Mouse (Mus musculus) kidney, embryonic 16.5 days (tissue): Measurements from ENCODE around the gene Gm42791. TPM values are rescaled to one million over a fixed set of nuclear protein-coding genes. Genes with fewer than 3 reads are reported as not detected.

Experiments
- ATAC-seq: fragments of 200-750 bp; cut with Nextera tagmentation; 2 replicates; pipeline ENCODE4 v1.8.0; 2017; ENCODE audit warnings: moderate TSS enrichment; ENCODE audit not compliant: low FRiP score, low TSS enrichment
- H3K27ac ChIP-seq: fragments of 300-500 bp; sonication (generic); 2 replicates; pipeline ENCODE4 v1.5.1; 2014; ENCODE audit warnings: low read length
- H3K27me3 ChIP-seq: fragments of 300-500 bp; sonication (generic); 2 replicates; pipeline ENCODE4 v1.6.1; 2014; ENCODE audit warnings: low read length, control low read depth, mixed read lengths; ENCODE audit not compliant: insufficient read depth
- H3K36me3 ChIP-seq: fragments of 300-500 bp; sonication (generic); 2 replicates; pipeline ENCODE4 v1.6.1; 2014; ENCODE audit warnings: low read length, control low read depth, mixed read lengths; ENCODE audit not compliant: insufficient read depth
- H3K4me1 ChIP-seq: fragments of 300-500 bp; sonication (generic); 2 replicates; pipeline ENCODE4 v1.6.1; 2014; ENCODE audit warnings: low read length, control low read depth, mixed read lengths; ENCODE audit not compliant: insufficient read depth
- H3K4me2 ChIP-seq: fragments of 300-500 bp; sonication (generic); replicated peaks from 2 replicates; pipeline ENCODE4 v1.6.1; 2014; ENCODE audit warnings: low read depth, low read length
- H3K4me3 ChIP-seq: fragments of 300-500 bp; sonication (generic); 2 replicates; pipeline ENCODE4 v1.5.1; 2014; ENCODE audit warnings: mild to moderate bottlenecking, low read length
- H3K9ac ChIP-seq: fragments of 300-500 bp; sonication (generic); replicated peaks from 2 replicates; pipeline ENCODE4 v1.6.1; 2014; ENCODE audit warnings: low read length
- H3K9me3 ChIP-seq: fragments of 300-500 bp; sonication (generic); 2 replicates; pipeline ENCODE4 v1.6.1; 2016; ENCODE audit warnings: low read length, control low read depth
- WGBS: fragments of 180-500 bp; shearing (Covaris S2); extraction: QIAGEN DNeasy Blood & Tissue Kit; methylation state at CpG from one replicate; pipeline ENCODE4 v1.1.7; 2014; 5-methylcytosine and 5-hydroxymethylcytosine counted together
- polyA plus RNA-seq: library from polyadenylated mRNA; unstranded; fragments of >200 nt; fragmentation: Nextera tagmentation; extraction: Ambion mirVana; gene quantifications from 2 replicates; pipeline ENCODE4 v1.2.1, GENCODE M21; 2015

The Gm42791 gene
- polyA plus RNA-seq, 1 experiment from 2014 or later, result 0.42 TPM

DNA sequence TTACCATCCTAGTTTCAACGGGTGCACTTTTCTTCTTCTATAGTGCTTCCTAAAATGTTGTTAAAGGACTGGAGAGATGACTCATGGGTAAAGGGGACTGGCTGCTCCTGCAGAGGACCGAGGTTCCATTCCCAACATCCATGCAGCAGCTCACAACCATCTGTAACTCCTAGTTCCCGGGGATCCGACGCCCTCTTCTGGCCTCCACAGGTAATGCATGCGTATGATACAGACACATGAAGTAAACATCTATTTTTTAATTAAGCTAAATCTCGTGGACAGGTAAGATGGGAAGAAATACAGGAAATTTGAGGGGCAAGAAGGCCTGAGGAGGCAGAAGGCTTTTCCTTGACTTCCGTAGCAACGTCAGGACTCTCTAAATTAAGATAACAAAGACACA lies 36.6 kb downstream of the Gm42791 start:
- ATAC-seq, result no peak
- Histone ChIP-seq H3K27ac (no peak overlapping the region), H3K27me3 (no peaks in the 10 kb centered on the region), H3K9ac (no peak overlapping the region), H3K9me3 (0 out of 2 replicates have a peak, but pooled peaks cover 2% of the 10 kb centered on the region), H3K36me3 (no peaks in the 10 kb centered on the region), H3K4me2 (0 out of 2 replicates have a peak overlapping the region, but pooled peaks have one; percentile 89), H3K4me3 (no peak overlapping the region), H3K4me1 (peaks cover 20% of the 10 kb centered on the region)
- WGBS, result 44% methylated on average over 9 of the region's 9 CpGs

DNA sequence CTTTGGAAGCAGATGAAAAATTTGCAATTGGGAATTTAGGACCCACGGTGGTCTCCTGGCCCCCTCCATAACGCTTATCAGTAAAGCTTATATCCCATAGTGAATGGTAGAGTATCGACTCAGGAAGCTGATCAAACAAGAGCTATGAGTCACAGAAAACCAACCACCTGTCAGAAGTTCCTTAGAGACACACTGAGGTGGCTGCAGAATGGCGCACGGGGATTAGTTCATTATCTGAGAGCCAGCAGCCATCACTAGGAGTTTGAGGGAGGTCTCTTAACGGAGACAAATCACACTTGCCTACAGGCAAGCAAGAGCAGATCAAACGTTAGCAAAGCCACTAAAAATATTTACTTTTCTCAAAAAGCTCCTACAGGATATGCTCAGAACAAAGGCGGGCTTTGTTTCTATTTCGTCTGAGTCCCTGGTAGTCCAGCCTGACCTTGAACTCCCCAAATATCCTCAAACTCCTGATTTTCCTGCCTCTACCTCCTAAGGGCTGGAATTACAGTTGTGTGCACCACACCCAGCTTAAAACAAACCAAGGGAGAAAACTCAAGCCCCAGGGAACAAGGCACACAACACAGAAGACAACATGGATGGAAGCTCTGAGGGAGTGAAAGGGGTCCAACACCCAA lies 37.9 kb downstream of the Gm42791 start:
- no peaks in the 10 kb centered on the region for H3K36me3 ChIP-seq
- 0 out of 2 replicates have a peak, but pooled peaks cover 5% of the 10 kb centered on the region for H3K9me3 ChIP-seq
- no peak overlapping the region for H3K9ac ChIP-seq
- ATAC-seq, result no peak
- H3K27ac ChIP-seq, result peak overlapping the region; percentile 48; the same call in 1 of the 2 replicates
- peaks cover 23% of the 10 kb centered on the region for H3K4me1 ChIP-seq
- WGBS, result 34% methylated on average over 9 of the region's 9 CpGs
- H3K4me2 ChIP-seq, result no peak overlapping the region
- H3K27me3 ChIP-seq, result no peaks in the 10 kb centered on the region
- H3K4me3 ChIP-seq, result no peak overlapping the region

DNA sequence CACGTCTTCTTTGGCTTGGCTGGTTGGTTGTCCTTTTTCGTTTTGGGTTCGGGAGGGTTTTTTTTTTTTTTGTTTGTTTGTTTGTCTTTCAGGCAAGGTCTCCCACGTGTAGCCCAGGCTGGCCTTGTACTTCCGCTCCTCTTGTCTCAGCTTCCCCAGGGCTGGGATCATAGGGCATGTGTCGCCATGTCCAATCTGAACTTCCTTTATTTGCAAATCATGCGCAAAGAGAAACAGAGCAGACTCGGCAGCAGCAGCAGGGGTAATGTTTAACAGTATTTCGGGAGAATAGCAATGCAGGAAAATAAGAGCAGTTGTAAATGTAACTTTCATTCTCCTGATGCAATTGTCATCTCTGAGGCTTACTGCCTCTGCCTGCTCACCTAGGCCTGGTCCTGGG lies 38.9 kb downstream of the Gm42791 start:
- H3K36me3 ChIP-seq, result no peaks in the 10 kb centered on the region
- 0 out of 2 replicates have a peak, but pooled peaks cover 5% of the 10 kb centered on the region for H3K9me3 ChIP-seq
- H3K27ac ChIP-seq, result peak overlapping the region; percentile 16; the same call in 1 of the 2 replicates
- H3K4me3 ChIP-seq, result no peak overlapping the region
- WGBS, result 70% methylated on average over 9 of the region's 9 CpGs
- H3K27me3 ChIP-seq, result no peaks in the 10 kb centered on the region
- ATAC-seq, result no peak
- no peak overlapping the region for H3K4me2 ChIP-seq
- peaks cover 23% of the 10 kb centered on the region for H3K4me1 ChIP-seq
- no peak overlapping the region for H3K9ac ChIP-seq

DNA sequence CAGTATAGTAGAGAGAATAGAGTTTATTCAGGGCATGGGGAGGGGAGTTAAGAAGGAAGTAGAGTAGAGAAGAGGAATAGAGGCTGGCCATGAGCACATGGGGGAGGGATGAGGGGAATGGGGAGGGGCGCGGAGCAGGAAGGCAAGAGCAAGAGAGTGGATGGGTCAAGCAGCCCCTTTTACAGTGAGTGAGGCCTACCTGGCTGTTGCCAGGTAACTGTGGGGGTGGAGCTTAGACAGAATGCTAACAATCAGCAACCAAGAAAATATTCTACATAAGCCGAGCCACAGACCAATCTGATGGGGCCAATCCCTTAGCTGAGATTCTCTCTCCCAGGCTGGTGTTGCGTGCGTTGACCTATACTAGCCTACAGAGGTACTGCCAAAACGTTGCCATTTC lies 39.4 kb downstream of the Gm42791 start:
- H3K9ac ChIP-seq, result no peak overlapping the region
- no peak for ATAC-seq
- H3K4me2 ChIP-seq, result no peak overlapping the region
- H3K9me3 ChIP-seq, result 0 out of 2 replicates have a peak, but pooled peaks cover 5% of the 10 kb centered on the region
- H3K4me3 ChIP-seq, result no peak overlapping the region
- H3K27ac ChIP-seq, result no peak overlapping the region
- peaks cover 23% of the 10 kb centered on the region for H3K4me1 ChIP-seq
- H3K27me3 ChIP-seq, result no peaks in the 10 kb centered on the region
- WGBS, result 82% methylated on average over 6 of the region's 6 CpGs
- H3K36me3 ChIP-seq, result no peaks in the 10 kb centered on the region

DNA sequence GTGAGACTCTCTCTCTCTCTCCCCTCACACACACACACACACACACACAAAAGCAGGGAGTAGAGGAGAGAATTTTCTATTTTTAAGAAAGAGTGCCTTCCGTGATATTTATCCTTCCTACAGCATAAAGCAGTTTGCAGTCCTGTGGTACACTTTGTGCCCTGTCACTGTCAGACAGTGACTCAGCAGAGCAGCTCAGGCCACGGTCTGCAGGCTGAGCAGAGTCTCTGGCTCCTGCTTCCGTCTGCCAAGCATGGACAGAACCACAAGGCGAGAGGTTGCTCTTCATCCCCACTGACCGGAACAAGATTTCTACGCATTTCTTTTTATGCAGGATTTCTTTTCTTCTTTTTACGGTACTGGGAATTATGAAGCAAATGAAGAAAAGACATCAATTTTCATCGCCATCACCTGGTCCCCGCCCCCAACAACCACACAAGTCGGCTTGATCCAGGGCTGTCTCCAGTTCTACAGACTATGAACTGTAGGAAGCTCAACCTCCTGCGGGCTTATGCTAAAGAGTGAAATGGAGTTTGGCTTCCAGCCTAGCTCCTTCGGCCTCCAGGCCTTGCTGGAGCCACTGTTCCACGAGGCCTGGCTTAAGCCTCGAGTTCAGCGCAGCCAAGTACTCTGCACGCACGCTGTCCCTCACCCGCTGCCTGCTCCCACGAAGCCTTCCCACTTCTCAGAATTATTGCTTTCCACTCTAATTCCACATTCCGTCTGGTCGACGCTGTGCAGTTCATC lies 40.5 kb downstream of the Gm42791 start:
- WGBS, result 72% methylated on average over 22 of the region's 22 CpGs
- Histone ChIP-seq H3K27me3 (no peaks in the 10 kb centered on the region), H3K4me2 (no peak overlapping the region), H3K4me1 (peaks cover 26% of the 10 kb centered on the region), H3K9ac (no peak overlapping the region), H3K9me3 (0 out of 2 replicates have a peak, but pooled peaks cover 5% of the 10 kb centered on the region), H3K36me3 (no peaks in the 10 kb centered on the region), H3K4me3 (no peak overlapping the region), H3K27ac (no peak overlapping the region)
- ATAC-seq, result no peak

DNA sequence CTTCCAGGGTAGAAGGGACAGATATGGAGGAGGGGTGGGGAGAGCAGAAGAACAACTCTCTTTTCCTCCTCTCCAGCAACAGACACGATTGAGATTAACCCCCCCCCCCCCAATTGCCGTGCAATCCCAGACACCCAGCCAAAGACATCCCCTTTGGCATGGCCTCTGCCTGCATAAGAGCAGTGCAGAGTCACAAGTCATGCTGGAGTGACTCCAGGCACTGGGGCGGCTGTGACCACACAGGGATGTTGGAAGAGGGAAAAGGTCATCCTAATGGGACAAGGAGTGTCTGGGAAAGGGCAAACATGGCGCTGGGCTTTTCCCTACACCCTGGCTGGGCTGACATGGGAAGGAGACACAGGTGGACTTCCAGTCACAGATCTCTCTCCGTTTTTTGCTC lies 41.8 kb downstream of the Gm42791 start:
- H3K36me3 ChIP-seq, result no peaks in the 10 kb centered on the region
- no peak for ATAC-seq
- no peak overlapping the region for H3K4me2 ChIP-seq
- H3K9me3 ChIP-seq, result 0 out of 2 replicates have a peak, but pooled peaks cover 5% of the 10 kb centered on the region
- H3K27ac ChIP-seq, result no peak overlapping the region
- H3K4me3 ChIP-seq, result no peak overlapping the region
- H3K4me1 ChIP-seq, result peaks cover 18% of the 10 kb centered on the region
- no peak overlapping the region for H3K9ac ChIP-seq
- no peaks in the 10 kb centered on the region for H3K27me3 ChIP-seq
- WGBS, result 59% methylated on average over 4 of the region's 5 CpGs

DNA sequence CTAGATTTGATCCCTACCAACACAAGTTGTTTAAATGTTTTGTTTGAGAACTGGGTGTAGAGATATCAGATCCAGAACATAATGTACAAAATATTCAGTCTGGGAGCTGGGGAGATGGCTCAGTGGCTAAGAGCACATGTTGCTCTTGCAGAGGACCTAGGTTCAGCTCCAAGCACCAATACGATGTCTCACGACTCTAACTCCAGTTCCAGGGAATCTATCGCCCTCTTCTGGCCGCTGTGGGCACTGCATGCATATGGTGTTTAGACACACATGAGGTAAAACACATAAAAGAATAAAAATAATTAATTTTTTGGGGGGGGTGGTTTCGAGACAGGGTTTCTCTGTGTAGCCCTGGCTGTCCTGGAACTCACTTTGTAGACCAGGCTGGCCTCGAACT lies 42.5 kb downstream of the Gm42791 start:
- Histone ChIP-seq H3K4me1 (peaks cover 18% of the 10 kb centered on the region), H3K36me3 (no peaks in the 10 kb centered on the region), H3K9ac (no peak overlapping the region), H3K9me3 (0 out of 2 replicates have a peak, but pooled peaks cover 5% of the 10 kb centered on the region), H3K4me3 (no peak overlapping the region), H3K27ac (no peak overlapping the region), H3K27me3 (no peaks in the 10 kb centered on the region), H3K4me2 (no peak overlapping the region)
- WGBS, result 64% methylated on average over 6 of the region's 6 CpGs
- no peak for ATAC-seq

DNA sequence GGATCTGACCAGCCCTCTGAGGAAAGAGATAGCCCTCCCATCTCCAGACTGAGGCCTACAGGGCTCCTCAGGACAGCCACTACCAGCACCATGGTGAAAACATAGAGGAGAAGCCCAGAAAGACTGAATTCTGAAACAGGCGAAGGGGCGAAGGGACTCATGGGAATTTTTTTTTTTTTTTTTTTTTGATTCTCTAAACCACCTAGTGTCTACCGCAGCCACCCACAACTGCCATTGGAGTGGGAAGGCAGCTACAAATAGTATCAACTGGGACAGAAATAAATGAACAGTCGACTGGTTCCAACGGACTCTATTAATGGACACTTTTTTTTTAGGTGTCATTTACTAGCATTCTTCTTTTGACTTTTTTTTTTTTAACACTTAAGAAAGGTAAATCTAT lies 43.6 kb downstream of the Gm42791 start:
- no peak overlapping the region for H3K4me3 ChIP-seq
- no peak for ATAC-seq
- WGBS, result 84% methylated on average over 5 of the region's 5 CpGs

DNA sequence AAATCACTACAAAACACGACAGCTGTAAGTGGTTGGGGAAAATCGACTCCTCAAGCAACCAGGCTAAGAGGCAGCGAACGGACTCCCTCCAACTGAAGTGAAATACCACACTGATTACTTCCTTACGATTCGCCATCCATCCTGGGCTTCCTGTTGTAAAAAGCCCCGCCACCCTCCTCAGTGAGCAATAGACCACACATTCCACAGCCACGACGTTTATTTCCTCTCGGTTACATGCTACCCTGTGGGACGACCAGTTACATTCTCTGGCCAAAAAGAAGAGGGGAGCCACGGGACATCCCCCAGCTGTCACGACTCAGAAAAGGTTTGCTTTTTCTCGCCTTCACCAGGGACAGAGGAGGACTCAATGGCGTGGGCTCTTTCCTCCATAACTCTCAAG lies 44.9 kb downstream of the Gm42791 start:
- ATAC-seq, result no peak; the same call in 1 of the 2 replicates
- WGBS, result 14% methylated on average over 15 of the region's 15 CpGs

More for the DNA sequence above, 43.6 kb downstream of the Gm42791 start:
- no peaks in the 10 kb centered on the region for H3K27me3 ChIP-seq
- no peaks in the 10 kb centered on the region for H3K36me3 ChIP-seq
- H3K4me2 ChIP-seq, result no peak overlapping the region
- no peak overlapping the region for H3K9ac ChIP-seq
- H3K27ac ChIP-seq, result no peak overlapping the region
- 0 out of 2 replicates have a peak, but pooled peaks cover 5% of the 10 kb centered on the region for H3K9me3 ChIP-seq
- peaks cover 14% of the 10 kb centered on the region for H3K4me1 ChIP-seq

DNA sequence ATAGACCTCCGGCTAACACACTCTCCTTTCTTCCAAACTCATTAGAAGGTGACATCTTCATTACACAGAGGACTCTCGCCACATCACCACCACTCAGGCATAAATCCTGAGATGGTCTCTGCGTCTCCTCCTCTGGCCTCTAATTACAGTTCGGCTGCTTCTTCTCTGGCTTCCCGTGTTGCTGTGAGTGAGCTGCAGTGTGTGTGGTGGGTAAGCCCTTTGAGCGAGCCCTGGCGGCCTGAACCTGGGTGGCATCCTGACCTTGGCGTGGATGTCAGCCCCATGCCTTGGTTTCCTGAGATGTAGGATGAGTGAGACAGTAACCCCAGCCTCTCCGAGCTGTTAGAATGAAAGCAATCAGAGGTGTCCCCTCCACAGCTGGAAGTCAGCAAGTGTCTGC lies 46.4 kb downstream of the Gm42791 start:
- H3K9me3 ChIP-seq, result 0 out of 2 replicates have a peak, but pooled peaks cover 3% of the 10 kb centered on the region
- no peak overlapping the region for H3K9ac ChIP-seq
- H3K27ac ChIP-seq, result no peak overlapping the region
- no peaks in the 10 kb centered on the region for H3K36me3 ChIP-seq
- H3K4me1 ChIP-seq, result peaks cover 14% of the 10 kb centered on the region
- H3K27me3 ChIP-seq, result no peaks in the 10 kb centered on the region
- 46% methylated on average over 9 of the region's 9 CpGs for WGBS
- H3K4me2 ChIP-seq, result no peak overlapping the region
- no peak for ATAC-seq
- no peak overlapping the region for H3K4me3 ChIP-seq

More for the DNA sequence above, 44.9 kb downstream of the Gm42791 start:
- Histone ChIP-seq H3K4me3 (no peak overlapping the region), H3K27ac (peak overlapping the region; percentile 32; the same call in 1 of the 2 replicates), H3K36me3 (no peaks in the 10 kb centered on the region), H3K4me2 (no peak overlapping the region), H3K9me3 (0 out of 2 replicates have a peak, but pooled peaks cover 5% of the 10 kb centered on the region), H3K27me3 (no peaks in the 10 kb centered on the region), H3K4me1 (peaks cover 14% of the 10 kb centered on the region), H3K9ac (no peak overlapping the region)
